Mouse (Mus musculus) frontal cortex, postnatal 14 days (tissue): Measurements from ENCODE around the gene Phox2b.

Source experiments
- DNase-seq, 2 experiments: peaks; one replicate each; pipeline ENCODE4 v3.0.0; 2022; ENCODE audit warnings: low spot score in 2 of 2

Gene Phox2b

GRCm38 (mm10) chr5:67098733-67099323 is at the start of gene Phox2b:
TSS of gene Phox2b (minus strand) at chr5:67099301.
- DNase-seq: no peak

DNA sequence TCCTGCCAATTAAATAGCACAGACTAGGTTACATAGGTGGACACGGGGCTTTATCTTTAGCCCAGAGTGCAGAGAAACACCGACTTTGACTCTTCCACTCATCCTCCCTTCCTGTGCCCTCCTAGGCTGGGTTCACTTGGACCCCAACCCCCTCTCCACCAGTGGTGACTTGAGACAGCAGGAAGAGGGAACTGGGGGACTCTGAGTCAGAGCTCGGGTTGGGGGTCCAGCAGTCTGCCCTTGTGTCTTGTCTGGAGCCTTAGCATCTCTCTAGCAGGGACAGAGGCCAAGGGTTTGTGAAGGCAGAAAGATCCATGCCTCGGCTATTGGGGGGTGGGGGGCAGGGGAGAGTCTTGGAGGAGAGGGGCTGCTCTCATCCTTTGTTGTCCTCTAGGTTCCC is 43.5 kb upstream of the Phox2b start:
- DNase-seq: no peak

- DNase-seq: no peak
Observed at GRCm38 (mm10) chr5:67139052-67140015, 40.2 kb upstream of the Phox2b start.

GRCm38 (mm10) chr5:67138643-67139042 is 39.5 kb upstream of the Phox2b start:
- no peak for DNase-seq

- DNase-seq: no peak
Observed at GRCm38 (mm10) chr5:67134698-67135097, 35.6 kb upstream of the Phox2b start.

DNA sequence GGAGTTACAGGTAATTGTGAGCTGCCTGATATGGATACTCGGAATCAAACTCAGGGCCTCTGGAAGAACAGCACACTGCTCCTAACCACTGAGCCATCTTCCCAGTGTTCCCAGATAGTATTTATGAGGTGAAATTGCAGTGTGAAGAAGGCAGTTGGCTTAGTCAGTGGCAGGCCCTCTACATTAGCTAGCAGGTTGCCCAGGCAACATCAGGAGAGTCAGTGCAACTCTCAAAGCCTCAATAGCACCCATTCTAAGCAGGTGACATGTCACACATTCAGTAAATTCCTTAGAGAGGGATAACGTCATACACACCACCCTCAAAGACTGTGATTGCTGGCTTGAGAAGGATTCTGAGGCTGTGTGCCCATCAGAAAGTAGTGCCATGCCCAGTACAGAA is 32.6 kb upstream of the Phox2b start:
- no peak for DNase-seq

DNA sequence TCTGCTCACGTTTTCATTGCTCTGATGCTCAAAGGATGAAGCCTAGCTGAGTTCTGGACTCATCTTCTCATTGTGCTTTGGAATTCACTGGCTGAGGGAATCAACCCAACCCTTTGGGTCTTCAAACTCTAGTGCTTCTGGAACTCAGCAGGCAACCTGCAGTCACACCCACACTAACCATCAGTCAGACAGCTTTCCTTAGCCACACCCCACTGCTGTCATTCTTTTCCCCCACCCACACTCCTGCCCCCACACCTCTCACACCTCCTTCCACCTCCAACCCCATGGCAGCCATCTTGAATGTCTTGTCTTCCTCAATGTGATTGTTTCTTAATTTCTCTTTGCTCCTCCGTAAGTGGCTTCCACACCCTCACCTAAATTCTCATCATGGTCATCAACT is 7.2 kb upstream of the Phox2b start:
- DNase-seq: no peak

DNA sequence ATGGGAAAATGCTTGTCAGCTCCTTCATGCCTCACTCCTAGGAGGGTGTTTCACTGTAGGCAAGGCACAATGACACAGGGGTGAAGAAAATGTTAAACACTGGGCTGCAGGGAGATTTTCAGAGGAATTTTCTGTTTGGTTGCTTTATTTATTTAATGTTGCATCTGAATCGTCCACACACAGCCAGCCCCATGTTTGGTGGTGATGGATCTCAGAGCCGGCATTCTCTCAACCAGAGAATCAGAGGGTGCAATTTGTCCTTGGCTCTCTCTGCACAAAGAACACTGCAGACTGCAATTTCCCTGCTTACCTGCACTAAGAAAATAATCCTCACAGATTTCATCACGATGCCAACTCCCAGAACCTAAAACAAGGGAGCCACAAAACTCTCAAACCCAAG is 3.9 kb upstream of the Phox2b start:
- DNase-seq: no peak

GRCm38 (mm10) chr5:67101793-67102600 is 2.9 kb upstream of the Phox2b start:
- DNase-seq: no peak

- DNase-seq: no peak
Observed at GRCm38 (mm10) chr5:67101395-67101760, 2.3 kb upstream of the Phox2b start.

- no peak for DNase-seq
Observed at GRCm38 (mm10) chr5:67100564-67101394, 1.7 kb upstream of the Phox2b start.

- no peak for DNase-seq
Observed at GRCm38 (mm10) chr5:67099393-67100271, 531 bp upstream of the Phox2b start.

- no peak for DNase-seq
Observed at GRCm38 (mm10) chr5:67098051-67098732, 909 bp downstream of the Phox2b start.

GRCm38 (mm10) chr5:67097106-67098050 is 1.7 kb downstream of the Phox2b start:
- no peak for DNase-seq

- no peak for DNase-seq
Observed at GRCm38 (mm10) chr5:67096378-67096771, 2.7 kb downstream of the Phox2b start.

GRCm38 (mm10) chr5:67095651-67096377 is 3.3 kb downstream of the Phox2b start:
- DNase-seq: no peak

DNA sequence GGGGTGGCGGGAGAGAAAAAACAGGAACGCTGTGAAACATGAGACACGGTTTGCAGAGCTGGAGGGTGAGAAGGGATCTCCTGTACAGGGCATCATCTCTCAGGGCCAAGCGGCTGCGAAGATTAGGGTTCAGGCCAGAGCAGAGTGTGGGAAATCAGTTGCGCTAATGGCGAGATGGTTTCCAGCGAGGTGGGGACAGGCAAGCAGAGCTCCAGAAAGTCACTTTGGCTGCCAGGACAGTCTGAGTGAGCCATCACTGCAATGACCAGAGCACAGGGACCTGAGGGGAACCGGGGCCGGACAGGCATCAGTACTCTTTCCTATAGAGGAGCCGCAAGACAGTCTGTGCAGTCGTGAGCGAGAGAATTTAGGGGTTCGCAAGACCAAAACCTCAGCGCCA is 3.9 kb downstream of the Phox2b start:
- no peak for DNase-seq

GRCm38 (mm10) chr5:67093991-67094390 is 5.1 kb downstream of the Phox2b start:
- no peak for DNase-seq
